Mouse (Mus musculus): Measurements from ENCODE around the gene Gm13723. TPM values are rescaled to one million over a fixed set of nuclear protein-coding genes. Genes with fewer than 3 reads are reported as not detected.

Gene Gm13723
- not detected in 2 replicates for polyA plus RNA-seq (2012; ENCODE audit: insufficient read depth, insufficient read length, missing spikeins)

GRCm38 (mm10) chr2:86874702-86875101, at the start of gene Gm13723:
Gene Gm13723 (minus strand): TSS chr2:86874802.
- no peaks in the 10 kb centered on the region for H3K4me1 ChIP-seq (ENCODE audit: control insufficient read depth, insufficient read depth, insufficient read length, low read length)
- H3K27ac ChIP-seq (replicated peaks; ENCODE audit: low read depth, low read length): no peak within 1 kb of the TSS
- no peak within 1 kb of the TSS for H3K4me3 ChIP-seq (ENCODE audit: insufficient read depth, low read depth, low read length)

- Histone ChIP-seq H3K4me3 (ENCODE audit: insufficient read depth, low read depth, low read length) (no peak overlapping the region), H3K4me1 (ENCODE audit: control insufficient read depth, insufficient read depth, insufficient read length, low read length) (no peaks in the 10 kb centered on the region), H3K27ac (replicated peaks; ENCODE audit: low read depth, low read length) (no peak overlapping the region)
These were observed 31.0 kb upstream of the Gm13723 start for GRCm38 (mm10) chr2:86905647-86906046.

- Histone ChIP-seq H3K4me1 (ENCODE audit: control insufficient read depth, insufficient read depth, insufficient read length, low read length) (no peaks in the 10 kb centered on the region), H3K4me3 (ENCODE audit: insufficient read depth, low read depth, low read length) (no peak within 1 kb of the TSS), H3K27ac (replicated peaks; ENCODE audit: low read depth, low read length) (no peak within 1 kb of the TSS)
These were observed 17.5 kb upstream of the Gm13723 start, which contains the start of gene Olfr1097 for GRCm38 (mm10) chr2:86892116-86892515. Gene Olfr1097 (minus strand): TSS chr2:86892216.

- H3K4me3 ChIP-seq (ENCODE audit: insufficient read depth, low read depth, low read length): no peak within 1 kb of the TSS
- H3K4me1 ChIP-seq (ENCODE audit: control insufficient read depth, insufficient read depth, insufficient read length, low read length): no peaks in the 10 kb centered on the region
- H3K27ac ChIP-seq (replicated peaks; ENCODE audit: low read depth, low read length): no peak within 1 kb of the TSS
These were observed 23.0 kb downstream of the Gm13723 start, which contains the start of gene Olfr1095 for GRCm38 (mm10) chr2:86851596-86851995. Gene Olfr1095 (minus strand): TSS chr2:86851696.

- Histone ChIP-seq H3K27ac (replicated peaks; ENCODE audit: low read depth, low read length) (no peak within 1 kb of the TSS), H3K4me3 (ENCODE audit: insufficient read depth, low read depth, low read length) (no peak within 1 kb of the TSS)
These were observed 50.2 kb downstream of the Gm13723 start, which contains the start of gene Olfr1094 for GRCm38 (mm10) chr2:86824363-86824762. Gene Olfr1094 (plus strand): TSS chr2:86824663.

More at GRCm38 (mm10) chr2:86824363-86824762, 50.2 kb downstream of the Gm13723 start, which contains the start of gene Olfr1094:
- no peaks in the 10 kb centered on the region for H3K4me1 ChIP-seq (ENCODE audit: control insufficient read depth, insufficient read depth, insufficient read length, low read length)

Other genes with a start within 250 kb of the Gm13723 start
- not detected in 2 replicates for gene Olfr1084, start 235.1 kb downstream of the Gm13723 start, polyA plus RNA-seq (2012; ENCODE audit: insufficient read depth, insufficient read length, missing spikeins)
- not detected in 2 replicates for gene Olfr1085, start 212.8 kb downstream of the Gm13723 start, polyA plus RNA-seq (2012; ENCODE audit: insufficient read depth, insufficient read length, missing spikeins)
- gene Olfr1086, start 194.7 kb downstream of the Gm13723 start, polyA plus RNA-seq (2012; ENCODE audit: insufficient read depth, insufficient read length, missing spikeins): not detected in 2 replicates
- gene Olfr1087, start 176.4 kb downstream of the Gm13723 start, polyA plus RNA-seq (2012; ENCODE audit: insufficient read depth, insufficient read length, missing spikeins): not detected in 2 replicates
- gene Olfr1089, start 141.1 kb downstream of the Gm13723 start, polyA plus RNA-seq (2012; ENCODE audit: insufficient read depth, insufficient read length, missing spikeins): not detected in 2 replicates
- not detected in 2 replicates for gene Olfr1090, start 115.8 kb downstream of the Gm13723 start, polyA plus RNA-seq (2012; ENCODE audit: insufficient read depth, insufficient read length, missing spikeins)
- not detected in 2 replicates for gene Olfr1093, start 92.3 kb downstream of the Gm13723 start, polyA plus RNA-seq (2012; ENCODE audit: insufficient read depth, insufficient read length, missing spikeins)
- not detected in 2 replicates for gene Olfr141, start 64.8 kb downstream of the Gm13723 start, polyA plus RNA-seq (2012; ENCODE audit: insufficient read depth, insufficient read length, missing spikeins)
- gene Olfr1094, start 50.1 kb downstream of the Gm13723 start, polyA plus RNA-seq (2012; ENCODE audit: insufficient read depth, insufficient read length, missing spikeins): not detected in 2 replicates
- not detected in 2 replicates for gene Olfr1095, start 23.1 kb downstream of the Gm13723 start, polyA plus RNA-seq (2012; ENCODE audit: insufficient read depth, insufficient read length, missing spikeins)
- not detected in 2 replicates for gene Olfr1097, start 17.4 kb upstream of the Gm13723 start, polyA plus RNA-seq (2012; ENCODE audit: insufficient read depth, insufficient read length, missing spikeins)
- gene Olfr1098, start 49.7 kb upstream of the Gm13723 start, polyA plus RNA-seq (2012; ENCODE audit: insufficient read depth, insufficient read length, missing spikeins): not detected in 2 replicates
- not detected in 2 replicates for gene Olfr1099, start 85.9 kb upstream of the Gm13723 start, polyA plus RNA-seq (2012; ENCODE audit: insufficient read depth, insufficient read length, missing spikeins)
- not detected in 2 replicates for gene Olfr1100, start 105.2 kb upstream of the Gm13723 start, polyA plus RNA-seq (2012; ENCODE audit: insufficient read depth, insufficient read length, missing spikeins)
- not detected in 2 replicates for gene Olfr1101, start 116.4 kb upstream of the Gm13723 start, polyA plus RNA-seq (2012; ENCODE audit: insufficient read depth, insufficient read length, missing spikeins)
- gene Olfr1102, start 123.6 kb upstream of the Gm13723 start, polyA plus RNA-seq (2012; ENCODE audit: insufficient read depth, insufficient read length, missing spikeins): not detected in 2 replicates
- gene Olfr1104, start 152.3 kb upstream of the Gm13723 start, polyA plus RNA-seq (2012; ENCODE audit: insufficient read depth, insufficient read length, missing spikeins): not detected in 2 replicates
- gene Olfr1105, start 161.7 kb upstream of the Gm13723 start, polyA plus RNA-seq (2012; ENCODE audit: insufficient read depth, insufficient read length, missing spikeins): not detected in 2 replicates
- not detected in 2 replicates for gene Olfr1106, start 177.5 kb upstream of the Gm13723 start, polyA plus RNA-seq (2012; ENCODE audit: insufficient read depth, insufficient read length, missing spikeins)
- not detected in 2 replicates for gene Olfr1107, start 201.0 kb upstream of the Gm13723 start, polyA plus RNA-seq (2012; ENCODE audit: insufficient read depth, insufficient read length, missing spikeins)
- not detected in 2 replicates for gene Olfr1109, start 221.2 kb upstream of the Gm13723 start, polyA plus RNA-seq (2012; ENCODE audit: insufficient read depth, insufficient read length, missing spikeins)
- not detected in 2 replicates for gene Olfr259, start 239.8 kb upstream of the Gm13723 start, polyA plus RNA-seq (2012; ENCODE audit: insufficient read depth, insufficient read length, missing spikeins)